Mouse (Mus musculus) MEL (cell line): ENCODE data around the gene Stard5. TPM values are rescaled to one million over a fixed set of nuclear protein-coding genes. Genes with fewer than 3 reads are reported as not detected.

ENCODE experiments used
- DNase-seq: peaks from one replicate; pipeline ENCODE4 v3.0.0; 2011; ENCODE audit warnings: low read depth, low spot score
- H3K27ac ChIP-seq: 2 replicates; pipeline ENCODE4 v1.5.1; 2012; ENCODE audit warnings: low read depth, mild to moderate bottlenecking, control low read depth, low read length, moderate library complexity; ENCODE audit not compliant: control insufficient read depth
- H3K27me3 ChIP-seq, 2 experiments: fragments of 150-350 bp in 1 of 2; sonication (generic) in 1 of 2; 2 replicates each; pipeline ENCODE4 v1.6.1; 2012; ENCODE audit warnings: low read length in 2 of 2, mild to moderate bottlenecking in 2 of 2, improper control_type of control experiment in 1 of 2, moderate library complexity in 1 of 2; ENCODE audit not compliant: insufficient read depth in 2 of 2, control insufficient read depth in 1 of 2
- H3K36me3 ChIP-seq, 2 experiments: 2 replicates each; pipeline ENCODE4 v1.6.1; 2012 to 2014; ENCODE audit warnings: low read length in 2 of 2, improper control_type of control experiment in 1 of 2, inconsistent platforms in 1 of 2, mild to moderate bottlenecking in 1 of 2; ENCODE audit not compliant: insufficient read depth in 2 of 2, control insufficient read depth in 1 of 2
- H3K4me1 ChIP-seq, 2 experiments: fragments of 150-350 bp in 1 of 2; sonication (generic) in 1 of 2; 2 replicates each; pipeline ENCODE4 v1.6.1; 2012; ENCODE audit warnings: low read length in 2 of 2, improper control_type of control experiment in 1 of 2, mild to moderate bottlenecking in 1 of 2; ENCODE audit not compliant: insufficient read depth in 2 of 2, control insufficient read depth in 1 of 2
- H3K4me3 ChIP-seq, 2 experiments: fragments of 150-350 bp in 1 of 2; sonication (generic) in 1 of 2; 2 replicates each; pipeline ENCODE4 v1.5.1; 2012; ENCODE audit warnings: low read depth in 2 of 2, low read length in 2 of 2, mild to moderate bottlenecking in 2 of 2, moderate library complexity in 2 of 2, control low read depth in 1 of 2, improper control_type of control experiment in 1 of 2; ENCODE audit not compliant: control insufficient read depth in 1 of 2, insufficient read depth in 1 of 2
- H3K79me2 ChIP-seq: 2 replicates; pipeline ENCODE4 v1.6.1; 2012; ENCODE audit warnings: mild to moderate bottlenecking, low read length, moderate library complexity; ENCODE audit not compliant: control insufficient read depth, poor library complexity, insufficient read depth
- H3K9ac ChIP-seq: 2 replicates; pipeline ENCODE4 v1.6.1; 2012; ENCODE audit warnings: low read depth, mild to moderate bottlenecking, control low read depth, low read length, moderate library complexity; ENCODE audit not compliant: control insufficient read depth, poor library complexity, severe bottlenecking
- H3K9me3 ChIP-seq: fragments of 150-350 bp; sonication (generic); replicated peaks from 2 replicates; pipeline ENCODE4 v1.6.1; 2012; ENCODE audit warnings: mild to moderate bottlenecking, low read length, improper control_type of control experiment, moderate library complexity; ENCODE audit not compliant: insufficient read depth
- BHLHE40 ChIP-seq: IDR thresholded peaks from 2 replicates; pipeline ENCODE4 v1.6.1; 2012; ENCODE audit warnings: low read depth, mild to moderate bottlenecking, inconsistent platforms, low read length, improper control_type of control experiment, borderline replicate concordance
- CHD1 ChIP-seq: IDR thresholded peaks from 2 replicates; pipeline ENCODE4 v1.6.1; 2012; ENCODE audit warnings: low read depth, mild to moderate bottlenecking, inconsistent platforms, low read length, improper control_type of control experiment
- CHD2 ChIP-seq: IDR thresholded peaks from 2 replicates; pipeline ENCODE4 v1.6.1; 2011; ENCODE audit warnings: low read length, improper control_type of control experiment
- CTCF ChIP-seq, 3 experiments: IDR thresholded peaks in 2 of 3; conservative IDR thresholded peaks in 1 of 3; 2 replicates each; pipeline ENCODE4 v1.5.1; 2011 to 2012; ENCODE audit warnings: low read length in 3 of 3, low read depth in 2 of 3, mild to moderate bottlenecking in 2 of 3, improper control_type of control experiment in 1 of 3, inconsistent platforms in 1 of 3, mixed read lengths in 1 of 3, moderate library complexity in 1 of 3; ENCODE audit not compliant: control insufficient read depth in 1 of 3, insufficient read depth in 1 of 3, poor library complexity in 1 of 3, severe bottlenecking in 1 of 3
- ELF1 ChIP-seq: IDR thresholded peaks from 2 replicates; pipeline ENCODE4 v1.6.1; 2014; ENCODE audit warnings: low read depth, mild to moderate bottlenecking, inconsistent platforms, low read length, improper control_type of control experiment, moderate library complexity
- EP300 ChIP-seq, 2 experiments: IDR thresholded peaks; 2 replicates each; pipeline ENCODE4 v1.6.1; 2011; ENCODE audit warnings: improper control_type of control experiment in 2 of 2, low read length in 2 of 2, low read depth in 1 of 2, mild to moderate bottlenecking in 1 of 2
- ETS1 ChIP-seq: IDR thresholded peaks from 2 replicates; pipeline ENCODE4 v1.6.1; 2012; ENCODE audit warnings: low read depth, mild to moderate bottlenecking, inconsistent platforms, low read length, improper control_type of control experiment, moderate library complexity
- GATA1 ChIP-seq: IDR thresholded peaks from 2 replicates; pipeline ENCODE4 v1.6.1; 2011; ENCODE audit warnings: low read depth, low read length, improper control_type of control experiment
- HCFC1 ChIP-seq: IDR thresholded peaks from 2 replicates; pipeline ENCODE4 v1.6.1; 2012; ENCODE audit warnings: low read depth, mild to moderate bottlenecking, inconsistent platforms, low read length, improper control_type of control experiment, moderate library complexity
- JUND ChIP-seq: IDR thresholded peaks from 2 replicates; pipeline ENCODE4 v1.6.1; 2011; ENCODE audit warnings: low read depth, mild to moderate bottlenecking, improper control_type of control experiment, low read length
- MAX ChIP-seq: IDR thresholded peaks from 2 replicates; pipeline ENCODE4 v1.6.1; 2011; ENCODE audit warnings: low read length, improper control_type of control experiment
- MEF2A ChIP-seq: IDR thresholded peaks from 2 replicates; pipeline ENCODE4 v1.6.1; 2014; ENCODE audit warnings: low read depth, mild to moderate bottlenecking, inconsistent platforms, low read length, improper control_type of control experiment; ENCODE audit not compliant: poor library complexity, insufficient replicate concordance, severe bottlenecking; ENCODE audit errors: extremely low read depth
- MYB ChIP-seq: IDR thresholded peaks from 2 replicates; pipeline ENCODE4 v1.6.1; 2011; ENCODE audit warnings: mild to moderate bottlenecking, low read depth, low read length, improper control_type of control experiment
- POLR2A ChIP-seq, 2 experiments: IDR thresholded peaks; 2 replicates each; pipeline ENCODE4 v1.6.1; 2011 to 2012; ENCODE audit warnings: low read length in 2 of 2, mild to moderate bottlenecking in 2 of 2, control low read depth in 1 of 2, improper control_type of control experiment in 1 of 2, low read depth in 1 of 2, moderate library complexity in 1 of 2; ENCODE audit not compliant: control insufficient read depth in 1 of 2, insufficient read depth in 1 of 2, poor library complexity in 1 of 2
- POLR2AphosphoS5 ChIP-seq: IDR thresholded peaks from 2 replicates; pipeline ENCODE4 v1.6.1; 2012; ENCODE audit warnings: low read depth, borderline replicate concordance, mild to moderate bottlenecking, inconsistent platforms, low read length, moderate library complexity, mixed read lengths
- SIN3A ChIP-seq: IDR thresholded peaks from 2 replicates; pipeline ENCODE4 v1.6.1; 2012; ENCODE audit warnings: low read length, improper control_type of control experiment, inconsistent platforms
- TBP ChIP-seq: IDR thresholded peaks from 2 replicates; pipeline ENCODE4 v1.8.0; 2011; ENCODE audit warnings: low read depth, low read length, improper control_type of control experiment
- TCF12 ChIP-seq: IDR thresholded peaks from 2 replicates; pipeline ENCODE4 v1.6.1; 2014; ENCODE audit warnings: low read depth, mild to moderate bottlenecking, inconsistent platforms, low read length, improper control_type of control experiment, moderate library complexity
- USF2 ChIP-seq, 2 experiments: IDR thresholded peaks; 2 replicates each; pipeline ENCODE4 v1.6.1; 2011 to 2012; ENCODE audit warnings: improper control_type of control experiment in 2 of 2, low read length in 2 of 2, borderline replicate concordance in 1 of 2, inconsistent platforms in 1 of 2, low read depth in 1 of 2, mild to moderate bottlenecking in 1 of 2; ENCODE audit not compliant: insufficient read depth in 1 of 2
- ZMIZ1 ChIP-seq: IDR thresholded peaks from 2 replicates; pipeline ENCODE4 v1.6.1; 2012; ENCODE audit warnings: low read depth, mild to moderate bottlenecking, inconsistent platforms, low read length, improper control_type of control experiment, moderate library complexity
- ZNF384 ChIP-seq: IDR thresholded peaks from 2 replicates; pipeline ENCODE4 v1.6.1; 2012; ENCODE audit warnings: low read depth, mild to moderate bottlenecking, inconsistent platforms, low read length, improper control_type of control experiment
- polyA plus RNA-seq, 2 experiments: library from polyadenylated mRNA; stranded (reverse) in 1 of 2; unstranded in 1 of 2; fragments of >175 nt in 1 of 2; fragments of >200 nt in 1 of 2; gene quantifications; 2 replicates each; pipeline versions ENCODE4 v1.2.1 to v1.2.4; 2012; ENCODE audit warnings: low replicate concordance in 2 of 2, low read depth in 1 of 2; ENCODE audit not compliant: insufficient read length in 2 of 2, insufficient read depth in 1 of 2, missing spikeins in 1 of 2
- total RNA-seq: library from RNA; depleted of rRNA; stranded (reverse); fragments of 300-350 nt; gene quantifications from 2 replicates; pipeline ENCODE4 v1.2.3, GENCODE M21; 2012

Stard5 gene
- total and polyA plus RNA-seq, 3 experiments: 2.3 to 3.1 TPM; not detected in 1

DNA sequence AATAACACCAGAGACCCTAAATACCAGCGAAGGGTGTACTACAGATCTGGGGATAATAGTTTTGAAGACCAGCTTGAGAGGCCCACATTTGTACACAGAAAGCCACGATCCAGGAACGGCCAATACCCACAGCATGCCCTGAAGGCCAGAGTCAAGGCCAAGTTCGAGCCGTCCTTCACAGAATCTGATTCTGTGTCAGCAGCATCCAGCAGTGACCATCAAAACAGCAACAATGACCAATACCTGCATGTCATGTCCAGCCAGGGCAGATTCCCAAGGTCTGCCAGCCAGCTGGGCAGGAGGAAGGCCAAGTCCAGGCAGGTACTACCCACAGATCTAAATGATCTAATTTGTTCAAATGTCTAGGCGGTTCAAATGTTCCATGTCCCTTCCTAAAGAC, 9.2 kb upstream of the Stard5 start:
- H3K9me3 ChIP-seq: no peaks in the 10 kb centered on the region
- no peaks in the 10 kb centered on the region for H3K36me3 ChIP-seq
- H3K27me3 ChIP-seq: no peaks in the 10 kb centered on the region
- no peak overlapping the region for H3K4me3 ChIP-seq
- H3K9ac ChIP-seq: no peak overlapping the region
- no peak for DNase-seq
- no peaks in the 10 kb centered on the region for H3K4me1 ChIP-seq
- H3K79me2 ChIP-seq: no peaks in the 10 kb centered on the region
- TF ChIP-seq MEF2A (no peak), JUND (no peak), CHD2 (no peak), CHD1 (no peak), TCF12 (no peak), SIN3A (no peak), EP300 (IDR thresholded peaks at IDR 0.05; ENCODE audit: low read depth in 1 of 2, low read length in 2 of 2) (no peak), MYB (no peak), POLR2A (IDR thresholded peaks at IDR 0.05; ENCODE audit: control insufficient read depth in 1 of 2, insufficient read depth in 1 of 2, low read depth in 1 of 2, low read length in 2 of 2, poor library complexity in 1 of 2) (no peak), HCFC1 (no peak), ZMIZ1 (no peak), USF2 (IDR thresholded peaks at IDR 0.05; ENCODE audit: borderline replicate concordance in 1 of 2, insufficient read depth in 1 of 2, low read depth in 1 of 2, low read length in 2 of 2) (no peak), ELF1 (no peak)
- H3K27ac ChIP-seq: no peak overlapping the region

DNA sequence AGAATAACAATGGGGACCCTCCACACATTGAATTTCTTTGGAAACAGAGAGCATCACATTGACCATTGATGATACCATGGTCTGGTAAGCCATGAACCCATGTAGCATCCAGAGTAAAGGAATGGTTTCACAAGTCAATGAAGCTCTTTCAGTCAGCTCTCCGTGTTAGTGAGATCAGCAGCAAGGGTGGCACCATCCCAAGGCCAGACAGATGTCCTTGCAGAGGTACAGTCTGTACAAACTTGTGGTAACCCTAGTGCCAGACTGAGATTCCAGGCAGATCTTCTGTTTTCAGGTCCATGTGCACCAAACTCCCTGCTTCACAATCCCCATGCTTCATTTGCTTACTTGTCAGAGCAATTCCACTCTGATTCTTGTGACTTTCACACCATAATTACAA, 7.7 kb upstream of the Stard5 start:
- no peaks in the 10 kb centered on the region for H3K4me1 ChIP-seq
- H3K36me3 ChIP-seq: no peaks in the 10 kb centered on the region
- no peaks in the 10 kb centered on the region for H3K27me3 ChIP-seq
- DNase-seq: no peak
- H3K27ac ChIP-seq: no peak overlapping the region
- no peak overlapping the region for H3K4me3 ChIP-seq
- TF ChIP-seq TBP (no peak), ZNF384 (no peak), BHLHE40 (no peak), ETS1 (no peak), POLR2AphosphoS5 (no peak), GATA1 (no peak), HCFC1 (no peak), CTCF (IDR thresholded peaks at IDR 0.05 in 2 of 3, conservative IDR thresholded peaks at IDR 0.05 in 1 of 3; ENCODE audit: control insufficient read depth in 1 of 3, insufficient read depth in 1 of 3, low read depth in 2 of 3, low read length in 3 of 3, poor library complexity in 1 of 3, severe bottlenecking in 1 of 3) (no peak), MAX (no peak), MYB (no peak), ELF1 (no peak)
- H3K9ac ChIP-seq: no peak overlapping the region
- H3K79me2 ChIP-seq: no peaks in the 10 kb centered on the region
- no peaks in the 10 kb centered on the region for H3K9me3 ChIP-seq
